Mouse (Mus musculus) liver, embryonic 15.5 days (tissue): ENCODE measurements at regions not wholly inside any gene's neighbourhood (a gene's known extent, or its start where the extent isn't known, plus 50 kb on each side); places are given as distances from the start of the nearest gene placed in this dataset.

Experiments used
- ATAC-seq: fragments of 200-750 bp; cut with Nextera tagmentation; 2 replicates; pipeline ENCODE4 v1.8.0; 2017; ENCODE audit warnings: moderate number of reproducible peaks, mild to moderate bottlenecking, moderate library complexity; ENCODE audit not compliant: insufficient read depth
- H3K27ac ChIP-seq: fragments of 300-500 bp; sonication (generic); replicated peaks from 2 replicates; pipeline ENCODE4 v1.5.1; 2015; ENCODE audit warnings: mild to moderate bottlenecking, inconsistent platforms
- H3K27me3 ChIP-seq: fragments of 300-500 bp; sonication (generic); 2 replicates; pipeline ENCODE4 v1.6.1; 2015; ENCODE audit warnings: mild to moderate bottlenecking, inconsistent platforms
- H3K36me3 ChIP-seq: fragments of 300-500 bp; sonication (generic); replicated peaks from 2 replicates; pipeline ENCODE4 v1.6.1; 2015; ENCODE audit warnings: moderate library complexity, mild to moderate bottlenecking, inconsistent platforms
- H3K4me1 ChIP-seq: fragments of 300-500 bp; sonication (generic); replicated peaks from 2 replicates; pipeline ENCODE4 v1.6.1; 2015; ENCODE audit warnings: inconsistent platforms
- H3K4me2 ChIP-seq: fragments of 300-500 bp; sonication (generic); 2 replicates; pipeline ENCODE4 v1.6.1; 2015; ENCODE audit warnings: moderate library complexity, mild to moderate bottlenecking, inconsistent platforms
- H3K4me3 ChIP-seq: fragments of 300-500 bp; sonication (generic); replicated peaks from 2 replicates; pipeline ENCODE4 v1.5.1; 2015; ENCODE audit warnings: mild to moderate bottlenecking, inconsistent platforms
- H3K9ac ChIP-seq: fragments of 300-500 bp; sonication (generic); 2 replicates; pipeline ENCODE4 v1.6.1; 2015; ENCODE audit warnings: moderate library complexity, mild to moderate bottlenecking, inconsistent platforms
- H3K9me3 ChIP-seq: fragments of 300-500 bp; sonication (generic); replicated peaks from 2 replicates; pipeline ENCODE4 v1.6.1; 2016; ENCODE audit warnings: inconsistent platforms
- WGBS: fragments of 180-500 bp; shearing (Covaris S2); methylation state at CpG from one replicate; pipeline ENCODE4 v1.1.7; 2015; ENCODE audit warnings: mixed read lengths; ENCODE audit not compliant: insufficient replicate concordance; 5-methylcytosine and 5-hydroxymethylcytosine counted together

DNA sequence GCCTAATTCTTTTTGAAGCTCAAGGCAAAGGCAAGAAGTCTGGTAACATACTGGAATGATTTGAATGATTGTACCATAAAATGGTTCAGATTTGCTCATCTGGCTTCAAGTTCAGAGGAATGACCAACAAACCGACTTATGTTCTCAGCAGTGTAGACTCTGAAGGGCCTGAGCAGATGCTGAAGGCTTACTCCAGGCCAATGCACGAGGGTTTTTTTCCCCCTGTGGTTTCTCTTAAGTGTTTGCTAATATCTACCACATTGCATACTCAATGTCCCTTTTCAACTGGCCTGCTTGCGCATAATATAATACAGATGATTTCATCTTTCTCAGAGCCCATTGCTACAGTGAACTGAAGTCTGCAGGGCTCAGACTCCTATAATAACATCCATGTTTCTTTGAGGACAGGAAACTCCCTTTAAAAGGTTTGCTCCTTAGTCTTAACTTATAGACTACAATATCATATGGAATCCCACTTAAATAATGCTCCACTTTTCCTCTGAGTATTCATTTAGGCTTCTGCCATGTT lies 1182.5 kb downstream of the Slc22a22 start:
- Histone ChIP-seq H3K9me3 (no peaks in the 10 kb centered on the region), H3K36me3 (no peaks in the 10 kb centered on the region), H3K4me1 (no peaks in the 10 kb centered on the region), H3K9ac (no peak overlapping the region), H3K27me3 (no peaks in the 10 kb centered on the region), H3K4me3 (no peak overlapping the region), H3K4me2 (no peak overlapping the region), H3K27ac (no peak overlapping the region)
- WGBS = 57% methylated on average over 3 of the region's 3 CpGs
- no peak for ATAC-seq

DNA sequence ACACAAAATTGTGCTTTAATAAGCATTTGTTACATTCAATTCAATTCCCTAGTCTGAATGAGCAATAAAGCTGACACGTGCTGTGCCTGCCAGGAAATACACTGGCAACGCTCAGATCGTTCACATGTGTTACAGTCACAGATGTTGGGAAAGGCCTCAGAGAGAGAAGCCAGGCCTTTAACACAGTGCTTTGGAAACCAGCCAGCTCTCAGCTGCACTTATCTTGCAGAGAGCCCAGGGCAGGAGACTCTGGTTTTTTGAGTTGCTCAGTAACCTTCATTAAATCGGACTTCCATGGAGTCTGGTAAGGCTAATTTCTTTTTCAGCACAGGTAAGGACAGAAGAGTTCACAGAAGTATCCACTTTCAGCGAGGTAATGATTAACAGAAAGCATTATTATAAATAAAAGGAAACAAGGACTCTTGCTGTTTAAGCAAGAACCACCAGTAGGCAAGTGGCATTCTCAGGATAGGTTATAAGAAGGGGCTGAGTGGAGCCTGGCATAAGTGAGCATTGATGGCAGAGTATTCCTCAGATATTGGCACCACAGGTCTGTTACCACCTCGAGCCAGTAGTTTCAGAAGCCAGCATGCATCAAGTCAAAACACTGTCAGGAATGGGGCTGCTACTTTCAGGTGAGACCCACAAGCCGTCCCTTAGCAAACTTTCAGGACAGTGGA lies 1198.7 kb downstream of the Slc22a22 start:
- ATAC-seq = no peak

DNA sequence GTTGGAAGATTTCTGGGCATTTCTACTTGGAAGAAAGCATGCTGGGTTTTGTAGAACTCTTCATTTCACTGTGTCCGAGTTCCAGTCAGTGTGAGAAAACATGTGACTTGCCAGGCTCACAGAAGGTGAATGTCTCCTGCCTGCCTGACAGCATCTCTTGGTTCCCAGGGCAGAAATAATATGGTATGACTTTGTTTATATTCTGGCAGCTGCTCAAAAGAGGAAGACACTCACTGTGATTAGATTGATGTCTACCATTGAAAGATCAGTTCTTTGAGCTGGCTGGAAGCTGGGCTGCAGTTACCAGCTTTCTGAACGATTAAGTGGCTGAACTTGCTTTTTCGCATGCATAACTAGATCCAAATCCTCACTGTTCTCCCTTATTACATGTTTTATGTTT lies 1199.4 kb downstream of the Slc22a22 start:
- H3K9ac ChIP-seq = no peak overlapping the region
- H3K4me1 ChIP-seq = no peaks in the 10 kb centered on the region
- no peaks in the 10 kb centered on the region for H3K27me3 ChIP-seq
- no peak overlapping the region for H3K4me2 ChIP-seq
- H3K9me3 ChIP-seq = no peaks in the 10 kb centered on the region
- H3K27ac ChIP-seq = no peak overlapping the region
- no peak overlapping the region for H3K4me3 ChIP-seq
- WGBS = 59% methylated on average over 3 of the region's 3 CpGs
- H3K36me3 ChIP-seq = no peaks in the 10 kb centered on the region
- ATAC-seq = no peak

More for the DNA sequence above, 1198.7 kb downstream of the Slc22a22 start:
- Histone ChIP-seq H3K4me1 (no peaks in the 10 kb centered on the region), H3K27me3 (no peaks in the 10 kb centered on the region), H3K36me3 (no peaks in the 10 kb centered on the region), H3K9me3 (no peaks in the 10 kb centered on the region), H3K4me2 (no peak overlapping the region), H3K9ac (no peak overlapping the region), H3K27ac (no peak overlapping the region), H3K4me3 (no peak overlapping the region)
- 48% methylated on average over 7 of the region's 7 CpGs for WGBS

DNA sequence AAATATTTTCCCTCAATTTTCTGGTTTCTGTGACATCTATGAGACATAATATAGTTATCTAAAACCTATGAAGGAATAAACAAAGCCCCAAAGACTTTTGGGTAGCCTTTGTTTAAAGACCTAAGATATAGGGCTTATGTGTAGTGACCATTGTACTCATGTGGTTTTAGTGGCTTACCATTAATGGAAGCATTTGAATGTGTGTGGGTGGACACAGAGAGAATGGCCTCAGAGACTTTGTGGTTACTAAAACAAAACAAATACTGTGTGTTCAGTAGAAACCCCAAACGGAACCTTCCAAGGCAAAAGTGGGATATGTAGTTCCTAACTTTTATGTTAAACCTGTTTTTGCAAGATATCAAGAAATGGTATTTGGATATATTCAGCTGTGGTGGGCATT lies 1228.7 kb downstream of the Slc22a22 start:
- no peaks in the 10 kb centered on the region for H3K27me3 ChIP-seq
- H3K4me3 ChIP-seq = no peak overlapping the region
- H3K4me2 ChIP-seq = no peak overlapping the region
- H3K36me3 ChIP-seq = no peaks in the 10 kb centered on the region
- no peak for ATAC-seq
- no peak overlapping the region for H3K27ac ChIP-seq
- H3K9ac ChIP-seq = no peak overlapping the region
- H3K9me3 ChIP-seq = no peaks in the 10 kb centered on the region
- WGBS = 29% methylated on average over 1 of the region's 1 CpGs
- no peaks in the 10 kb centered on the region for H3K4me1 ChIP-seq

DNA sequence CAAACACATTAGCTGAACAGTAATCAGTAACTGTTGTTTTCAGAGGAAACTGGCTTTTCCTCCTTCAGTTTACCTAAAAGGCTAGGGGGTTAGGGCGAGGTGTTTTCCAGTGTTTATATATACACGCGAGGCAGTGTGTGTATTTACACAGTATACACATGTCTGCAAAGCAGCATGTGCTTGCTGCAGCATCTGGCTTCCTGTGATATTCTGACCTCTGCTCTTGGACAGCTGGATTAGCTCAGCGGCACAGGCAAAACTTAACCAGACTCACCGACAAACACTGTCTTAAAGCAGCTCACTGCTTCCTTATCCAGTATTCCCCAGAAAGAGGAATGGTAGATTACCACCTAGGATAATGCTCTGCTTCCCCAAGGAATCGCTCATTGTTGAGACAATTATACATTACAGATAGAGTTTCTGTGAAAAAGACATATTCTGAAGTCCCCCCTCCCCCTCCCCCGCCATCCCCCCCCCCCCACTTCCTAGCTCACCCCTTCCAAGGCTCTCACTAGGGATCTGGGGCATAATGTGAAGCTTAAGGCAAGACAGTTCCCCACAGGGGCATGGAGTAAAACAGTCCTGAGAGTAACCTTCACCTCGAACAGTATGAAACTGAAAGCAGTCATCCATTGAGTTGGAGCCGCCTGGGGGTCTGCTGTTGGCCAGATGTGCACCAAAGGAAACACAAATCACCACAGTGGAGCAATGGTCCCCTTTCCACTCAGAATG lies 1233.3 kb downstream of the Slc22a22 start:
- Histone ChIP-seq H3K4me1 (no peaks in the 10 kb centered on the region), H3K27me3 (no peaks in the 10 kb centered on the region), H3K9me3 (no peaks in the 10 kb centered on the region), H3K36me3 (no peaks in the 10 kb centered on the region), H3K4me3 (no peak overlapping the region), H3K4me2 (no peak overlapping the region), H3K27ac (no peak overlapping the region), H3K9ac (no peak overlapping the region)
- no peak for ATAC-seq
- 42% methylated on average over 9 of the region's 9 CpGs for WGBS

DNA sequence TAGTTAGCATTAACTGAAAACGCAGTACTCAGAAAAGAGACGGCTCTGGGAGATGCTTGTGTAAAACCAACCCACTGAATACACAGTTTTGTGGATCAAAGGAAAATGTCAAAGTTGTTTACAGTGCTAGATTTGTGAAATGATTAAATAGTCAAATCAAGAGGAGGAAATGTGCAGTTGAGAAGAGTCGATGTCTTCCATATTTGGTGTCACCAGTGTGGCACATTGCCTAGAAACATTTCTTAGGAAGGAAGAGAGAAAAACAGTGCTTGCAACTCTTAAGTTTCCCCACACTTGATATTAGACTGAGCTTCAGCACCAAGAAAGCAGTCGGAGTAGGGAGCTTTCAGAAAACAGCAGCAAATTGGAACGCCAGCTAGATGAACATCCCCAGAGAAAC lies 1274.9 kb downstream of the Slc22a22 start:
- 68% methylated on average over 5 of the region's 5 CpGs for WGBS
- Histone ChIP-seq H3K4me2 (no peak overlapping the region), H3K9me3 (no peaks in the 10 kb centered on the region), H3K27me3 (no peaks in the 10 kb centered on the region), H3K4me1 (no peaks in the 10 kb centered on the region), H3K9ac (no peak overlapping the region), H3K4me3 (no peak overlapping the region), H3K27ac (no peak overlapping the region), H3K36me3 (no peaks in the 10 kb centered on the region)
- no peak for ATAC-seq

DNA sequence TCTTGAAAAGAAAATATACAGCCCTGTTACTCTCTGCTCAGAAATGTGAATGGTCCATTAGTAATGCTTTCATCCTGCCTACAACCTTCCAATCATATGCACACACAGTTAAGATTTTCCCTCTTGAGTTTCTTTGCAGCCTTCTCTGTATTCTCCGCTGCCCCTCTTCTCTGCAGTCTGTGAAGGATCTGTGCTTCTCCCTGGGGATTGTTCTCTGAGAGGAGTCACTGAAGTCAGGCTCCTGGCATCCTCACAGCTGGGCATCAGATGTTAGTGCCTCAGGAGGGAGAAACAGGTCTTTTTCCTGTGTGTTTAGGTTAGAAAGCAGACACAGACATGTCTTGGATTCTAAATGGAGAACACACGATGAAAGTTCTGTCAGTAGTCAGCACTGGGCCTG lies 1278.1 kb downstream of the Slc22a22 start:
- Histone ChIP-seq H3K4me3 (no peak overlapping the region), H3K27ac (no peak overlapping the region), H3K9me3 (no peaks in the 10 kb centered on the region), H3K27me3 (no peaks in the 10 kb centered on the region), H3K36me3 (no peaks in the 10 kb centered on the region), H3K4me1 (no peaks in the 10 kb centered on the region), H3K4me2 (no peak overlapping the region), H3K9ac (no peak overlapping the region)
- WGBS = 45% methylated on average over 2 of the region's 2 CpGs
- ATAC-seq = no peak

DNA sequence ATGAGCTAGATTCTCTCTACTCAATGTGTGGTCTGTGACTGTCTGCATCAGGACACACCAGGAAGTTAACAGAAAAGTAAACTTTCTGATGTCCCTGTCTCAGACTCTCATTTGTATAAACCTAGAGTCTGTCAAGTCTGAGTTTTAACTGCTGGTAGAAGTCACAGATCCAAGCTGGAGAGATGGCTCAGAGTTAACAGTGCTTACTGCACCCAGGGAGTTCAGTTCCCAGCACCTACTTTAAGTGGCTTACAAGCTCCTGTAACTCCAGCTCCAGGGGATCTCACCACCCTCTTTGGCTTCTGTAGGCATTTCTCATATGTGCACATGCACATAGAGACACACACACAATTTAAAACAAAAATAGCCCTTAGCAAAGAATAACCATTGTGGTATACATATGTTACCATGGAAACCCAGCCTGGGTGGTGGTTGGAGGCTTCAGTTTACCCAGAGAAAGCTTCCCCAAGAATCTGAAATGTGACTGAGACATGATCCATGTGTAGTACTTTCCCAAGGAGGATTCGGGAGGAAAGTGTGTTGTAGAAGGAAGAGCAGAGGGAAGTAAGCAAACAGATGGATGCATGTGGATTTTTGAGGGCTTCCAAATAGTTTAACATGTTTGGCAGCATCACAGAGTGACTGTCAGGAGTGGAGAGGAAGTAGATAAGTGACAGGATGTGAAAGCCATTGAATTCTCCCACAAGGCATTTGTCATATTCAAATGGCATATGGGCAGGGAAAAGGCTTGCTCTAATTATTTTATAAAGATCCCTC lies 1279.8 kb downstream of the Slc22a22 start:
- Histone ChIP-seq H3K27me3 (no peaks in the 10 kb centered on the region), H3K36me3 (no peaks in the 10 kb centered on the region), H3K4me2 (no peak overlapping the region), H3K4me3 (no peak overlapping the region), H3K9me3 (no peaks in the 10 kb centered on the region), H3K27ac (no peak overlapping the region), H3K4me1 (no peaks in the 10 kb centered on the region), H3K9ac (no peak overlapping the region)
- WGBS = 19% methylated on average over 1 of the region's 1 CpGs
- no peak for ATAC-seq

DNA sequence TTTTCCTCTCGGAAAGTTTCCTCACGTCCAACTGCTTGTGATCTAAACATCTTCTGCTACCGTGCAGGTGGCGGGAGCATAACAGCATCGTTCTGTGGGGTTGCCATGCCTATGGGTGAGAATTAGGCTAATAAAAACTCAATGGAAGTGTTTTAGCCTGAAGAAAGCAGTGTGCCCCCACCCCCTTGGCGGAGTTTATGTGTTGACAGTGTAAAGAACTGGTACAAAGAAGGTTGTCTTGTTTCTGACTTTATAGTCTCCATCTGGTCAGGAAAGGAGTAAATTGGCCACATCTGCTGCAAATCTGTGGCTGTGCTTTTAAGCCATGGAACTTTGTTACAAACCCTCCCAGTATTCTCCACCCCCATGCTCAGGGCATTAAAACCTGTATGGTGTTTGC lies 1311.2 kb downstream of the Slc22a22 start:
- no peaks in the 10 kb centered on the region for H3K36me3 ChIP-seq
- no peak for ATAC-seq
- no peaks in the 10 kb centered on the region for H3K4me1 ChIP-seq

DNA sequence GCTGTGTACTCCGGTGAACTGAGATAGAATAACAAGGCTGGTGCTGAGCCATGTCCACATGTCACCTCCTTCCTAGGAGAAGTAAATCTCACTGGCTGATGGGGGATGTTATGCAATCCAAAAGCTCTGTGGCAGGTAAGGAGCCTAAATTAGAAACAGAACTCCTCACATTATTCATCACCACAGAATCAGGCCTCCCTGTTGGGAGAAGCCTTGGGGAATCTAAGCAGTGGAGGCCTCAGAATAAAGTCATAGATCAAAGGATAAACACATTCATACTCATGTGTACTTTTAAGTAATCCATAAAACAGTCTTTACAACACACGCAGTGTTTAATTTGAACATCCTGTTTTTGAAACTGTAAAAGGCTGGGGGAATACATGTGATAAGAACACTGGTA lies 1318.7 kb downstream of the Slc22a22 start:
- no peaks in the 10 kb centered on the region for H3K9me3 ChIP-seq
- H3K36me3 ChIP-seq = no peaks in the 10 kb centered on the region
- 52% methylated on average over 2 of the region's 2 CpGs for WGBS
- no peak overlapping the region for H3K27ac ChIP-seq
- no peak for ATAC-seq
- no peak overlapping the region for H3K4me2 ChIP-seq
- no peak overlapping the region for H3K9ac ChIP-seq
- H3K4me3 ChIP-seq = no peak overlapping the region
- H3K27me3 ChIP-seq = no peaks in the 10 kb centered on the region
- no peaks in the 10 kb centered on the region for H3K4me1 ChIP-seq

More for the DNA sequence above, 1311.2 kb downstream of the Slc22a22 start:
- WGBS = 30% methylated on average over 6 of the region's 6 CpGs
- no peak overlapping the region for H3K4me2 ChIP-seq
- H3K9me3 ChIP-seq = no peaks in the 10 kb centered on the region
- H3K27me3 ChIP-seq = no peaks in the 10 kb centered on the region
- H3K4me3 ChIP-seq = no peak overlapping the region
- H3K9ac ChIP-seq = no peak overlapping the region
- no peak overlapping the region for H3K27ac ChIP-seq

DNA sequence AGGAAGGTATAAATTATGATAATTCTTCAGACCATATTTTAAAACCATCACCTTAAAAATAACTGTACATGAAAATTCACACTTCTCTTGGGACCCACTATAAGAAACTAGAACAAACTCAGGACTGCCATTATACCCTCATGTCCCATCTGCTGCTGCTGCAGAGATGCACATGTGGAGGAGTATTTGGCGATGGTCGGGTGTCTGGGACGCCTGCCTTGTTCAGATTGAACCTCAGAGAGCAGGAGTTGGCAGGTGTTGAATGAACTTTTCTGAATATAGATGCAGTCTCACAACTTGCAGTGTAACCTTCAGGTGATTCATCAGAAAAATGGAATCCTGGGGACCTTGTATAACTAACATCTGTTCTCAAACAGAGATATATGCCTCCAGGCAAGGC lies 1338.0 kb downstream of the Slc22a22 start:
- Histone ChIP-seq H3K4me2 (no peak overlapping the region), H3K4me1 (no peaks in the 10 kb centered on the region), H3K9ac (no peak overlapping the region), H3K4me3 (no peak overlapping the region), H3K36me3 (no peaks in the 10 kb centered on the region), H3K9me3 (no peaks in the 10 kb centered on the region), H3K27ac (no peak overlapping the region), H3K27me3 (no peaks in the 10 kb centered on the region)
- WGBS = 65% methylated on average over 3 of the region's 3 CpGs
- ATAC-seq = no peak
